Mouse (Mus musculus): ENCODE results near the gene Aloxe3.

- TF ChIP-seq POLR2A (IDR thresholded peaks at IDR 0.05; ENCODE audit: low read depth, low read length) (no peak), CTCF (IDR thresholded peaks at IDR 0.05; ENCODE audit: extremely low read depth, insufficient read length, insufficient replicate concordance, low read depth, low read length) (no peak)
Observed at GRCm38 (mm10) chr11:69174722-69175121, 49.0 kb downstream of the Aloxe3 start.
